Mouse (Mus musculus) lung, postnatal 25 days (tissue): Measurements from ENCODE around the gene Zmynd11.

Source experiments
- DNase-seq: peaks from one replicate; pipeline ENCODE4 v3.0.0; 2022; ENCODE audit warnings: low spot score

Zmynd11 gene

DNA sequence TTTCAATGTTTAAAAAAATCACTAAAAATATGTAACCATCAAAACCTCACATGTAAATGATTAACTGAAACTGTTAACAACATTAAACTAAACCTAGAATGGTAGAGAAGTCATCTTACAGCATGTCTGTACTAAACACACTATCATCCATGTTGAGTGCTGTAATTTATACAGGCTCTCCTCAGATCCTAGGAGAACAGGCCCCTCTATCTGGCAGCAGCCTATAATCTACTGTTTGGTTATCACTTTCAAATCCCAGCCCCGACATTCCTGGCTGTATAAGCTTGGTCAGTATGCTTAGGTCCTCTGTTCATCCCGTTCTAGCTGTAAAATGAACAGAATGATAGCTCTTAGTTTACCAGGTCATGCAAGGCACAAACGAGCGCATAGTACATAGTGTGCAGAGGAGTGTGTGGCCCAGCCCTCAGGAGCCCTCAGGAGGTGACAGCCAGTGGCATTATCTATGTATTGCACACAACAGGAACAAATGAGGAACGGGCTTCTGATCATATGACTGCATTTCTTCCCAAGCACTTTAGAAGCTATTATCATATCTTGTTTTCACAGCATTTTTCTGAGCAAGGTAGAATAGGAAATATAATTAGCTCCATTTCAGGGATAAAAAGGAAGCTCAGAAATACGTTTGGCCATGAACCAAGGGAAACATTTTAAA lies 51.5 kb downstream of the Zmynd11 start:
- no peak for DNase-seq

DNA sequence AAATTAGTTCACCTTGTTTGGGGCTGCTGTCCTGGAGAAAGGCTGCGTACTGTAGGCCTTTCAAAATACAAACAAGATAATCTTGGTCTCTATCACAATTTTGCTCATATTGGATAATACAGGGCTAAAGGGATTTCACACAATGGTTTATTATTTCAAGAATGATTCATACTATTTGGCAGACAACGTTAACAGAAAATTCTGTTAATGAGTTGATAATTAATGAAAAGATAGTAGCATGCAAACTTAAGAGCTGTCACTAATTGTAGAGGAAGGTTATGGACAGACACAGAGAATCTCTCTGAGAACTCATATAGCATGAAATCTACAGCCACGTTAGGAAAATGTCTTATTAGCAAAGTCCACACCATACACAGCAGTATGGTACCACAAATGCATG lies 52.2 kb downstream of the Zmynd11 start:
- no peak for DNase-seq

DNA sequence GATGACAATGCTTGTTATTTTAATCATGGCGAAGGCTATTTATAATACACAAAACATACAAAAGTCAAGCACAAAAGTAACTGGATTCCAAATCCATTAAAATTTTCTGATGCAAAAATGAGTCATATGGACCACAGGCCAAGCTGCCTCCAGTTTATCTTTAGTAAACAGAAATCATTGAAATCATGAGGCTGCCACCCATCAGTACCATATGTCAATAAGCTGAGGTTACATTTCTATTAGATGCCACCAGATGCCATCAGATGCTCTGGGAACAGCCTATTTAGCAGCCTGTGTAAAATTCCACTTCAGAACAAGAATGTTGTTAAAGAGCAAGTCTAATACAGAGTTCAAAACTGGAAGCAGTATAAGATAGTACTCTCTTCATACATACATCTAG lies 52.7 kb downstream of the Zmynd11 start:
- DNase-seq: no peak

DNA sequence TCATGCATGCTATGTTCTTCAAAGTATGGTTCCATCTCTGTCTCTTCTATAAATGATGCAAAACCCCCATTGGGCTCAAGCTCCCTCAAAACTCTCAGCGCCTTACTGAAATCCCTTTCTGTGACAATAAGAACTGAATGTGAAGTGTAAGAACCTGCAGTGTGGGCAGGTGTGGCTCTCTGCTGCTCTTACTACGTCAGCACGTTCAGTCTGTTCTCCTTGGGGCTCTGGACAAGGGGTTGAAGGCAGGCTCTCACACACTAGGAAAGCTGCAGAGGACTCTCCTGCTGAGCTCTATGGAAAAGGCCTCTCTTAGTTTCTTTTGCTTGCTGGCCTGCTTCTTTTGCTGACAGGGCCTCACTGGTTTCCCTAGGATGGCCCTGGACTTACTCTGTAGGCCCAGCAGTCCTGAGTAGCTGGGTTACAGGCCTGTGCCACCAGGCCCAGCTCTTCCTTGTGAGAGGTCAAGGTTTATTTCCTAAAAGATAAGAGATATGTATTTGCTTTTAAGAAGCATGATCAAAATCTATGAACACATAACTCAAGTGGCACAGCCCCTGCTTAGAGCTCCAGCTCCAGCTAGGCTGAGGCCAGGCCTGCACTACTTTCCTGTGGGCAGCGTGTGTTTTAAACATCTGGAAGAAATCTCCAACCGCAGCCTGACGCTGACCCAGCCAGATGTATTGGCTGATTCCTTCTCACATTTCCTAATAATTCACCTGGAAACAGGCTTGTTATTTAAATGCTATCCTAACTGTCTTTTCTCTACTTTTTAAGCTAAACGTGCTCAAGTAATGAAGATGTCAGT lies 56.5 kb downstream of the Zmynd11 start:
- DNase-seq: no peak

DNA sequence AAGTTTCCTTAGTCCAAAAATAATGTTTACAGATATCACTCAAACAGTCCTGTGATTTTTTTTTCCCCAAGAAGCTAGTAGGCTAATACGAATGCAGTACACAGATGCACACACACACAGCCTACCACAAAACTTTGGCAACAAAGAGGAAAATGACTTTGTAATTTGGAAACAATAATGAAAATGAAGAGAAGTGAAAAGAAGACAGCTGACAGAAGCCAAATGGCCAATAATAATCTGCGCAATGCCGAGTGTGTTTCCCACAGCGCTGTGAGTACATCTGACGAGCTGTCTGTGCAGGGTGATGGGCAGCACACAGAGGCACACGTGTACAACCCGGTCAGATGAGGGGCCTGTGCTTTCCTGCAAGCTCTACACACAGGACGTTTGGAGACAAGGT lies 58.4 kb downstream of the Zmynd11 start:
- no peak for DNase-seq

DNA sequence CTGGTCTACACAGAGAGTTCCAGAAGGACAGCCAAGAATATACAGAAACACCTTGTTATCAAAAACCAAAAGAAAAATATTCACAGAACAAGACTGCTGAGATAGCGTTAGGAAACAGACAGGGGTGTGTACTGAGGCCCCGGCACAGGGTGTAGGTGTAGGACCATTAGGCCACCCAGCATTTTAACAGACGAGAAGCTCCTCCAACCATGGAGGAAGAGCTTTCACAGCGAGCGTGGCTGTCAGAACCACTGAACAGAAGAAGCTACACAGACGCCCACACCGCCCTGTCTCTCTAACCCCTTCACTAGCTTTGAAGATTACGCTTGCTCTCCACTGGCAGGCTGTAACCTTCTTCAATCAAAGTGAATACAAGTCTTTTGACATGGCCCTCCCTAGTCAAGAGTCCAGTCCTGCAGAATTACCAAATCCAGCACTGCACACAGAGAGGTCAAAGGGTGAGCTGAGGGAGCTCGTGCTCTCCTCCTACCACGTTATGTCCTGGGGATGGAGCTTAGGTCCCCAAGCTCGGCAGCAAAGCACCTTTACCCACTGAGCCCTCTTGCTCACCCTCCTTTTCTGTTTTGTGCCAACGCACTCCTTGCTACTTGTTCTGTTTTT lies 62.4 kb downstream of the Zmynd11 start:
- DNase-seq: no peak

DNA sequence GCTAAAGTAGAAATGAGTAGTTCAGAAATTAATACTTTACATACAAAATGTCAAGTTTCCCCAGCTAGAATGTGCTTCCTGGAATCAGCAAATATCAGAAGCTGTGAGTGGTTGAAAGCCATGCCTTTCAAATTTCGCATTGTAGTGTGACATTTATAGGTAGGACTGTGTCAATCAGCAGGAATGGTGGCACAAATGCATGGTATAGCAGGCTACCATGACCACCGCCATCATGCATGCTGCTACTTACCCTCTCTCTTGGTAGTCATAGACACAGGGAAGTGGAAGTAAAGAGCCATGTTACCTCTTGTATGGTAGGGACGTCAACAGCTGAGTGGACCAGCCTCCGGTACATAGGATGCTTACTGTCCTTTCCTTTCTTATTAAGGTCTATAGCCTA lies 67.8 kb downstream of the Zmynd11 start:
- DNase-seq: no peak

DNA sequence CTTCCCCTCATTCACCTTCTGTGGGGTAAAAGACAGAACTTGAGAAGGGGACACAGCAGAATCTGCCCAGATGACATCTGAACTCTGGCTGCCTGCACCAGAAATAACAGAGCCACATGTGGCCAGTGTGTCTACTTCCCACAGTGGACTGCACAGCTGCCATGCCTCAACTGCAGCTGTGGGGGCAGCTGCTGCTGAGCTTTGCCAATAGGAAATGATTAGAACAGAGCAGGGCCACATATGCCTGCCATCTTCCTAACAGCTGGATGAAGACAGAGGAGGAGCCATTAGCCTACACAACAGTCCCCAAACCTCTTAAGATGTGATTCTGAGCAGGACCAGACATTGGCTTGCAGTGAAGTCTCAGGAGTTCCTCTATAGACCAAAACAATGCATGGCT lies 69.3 kb downstream of the Zmynd11 start:
- DNase-seq: peak; percentile 47

DNA sequence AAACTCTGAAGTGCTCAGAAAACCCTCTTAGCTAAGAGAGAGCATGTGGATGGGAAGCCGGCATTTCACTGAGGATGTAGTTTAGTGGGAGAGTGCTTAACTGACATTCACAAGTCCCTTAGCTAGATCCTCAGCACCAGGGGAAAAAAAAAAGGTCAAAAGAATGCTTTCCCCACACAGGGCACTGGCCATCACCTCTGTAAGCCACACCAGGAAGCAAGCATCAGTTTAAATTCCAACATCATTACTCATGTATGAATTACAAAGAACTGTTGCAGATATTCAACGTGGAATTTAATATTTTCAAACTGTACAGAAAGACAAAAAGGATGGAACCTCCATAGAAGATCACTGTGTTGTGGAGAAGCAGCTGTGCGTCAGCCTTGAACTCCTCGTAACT lies 69.7 kb downstream of the Zmynd11 start:
- no peak for DNase-seq

DNA sequence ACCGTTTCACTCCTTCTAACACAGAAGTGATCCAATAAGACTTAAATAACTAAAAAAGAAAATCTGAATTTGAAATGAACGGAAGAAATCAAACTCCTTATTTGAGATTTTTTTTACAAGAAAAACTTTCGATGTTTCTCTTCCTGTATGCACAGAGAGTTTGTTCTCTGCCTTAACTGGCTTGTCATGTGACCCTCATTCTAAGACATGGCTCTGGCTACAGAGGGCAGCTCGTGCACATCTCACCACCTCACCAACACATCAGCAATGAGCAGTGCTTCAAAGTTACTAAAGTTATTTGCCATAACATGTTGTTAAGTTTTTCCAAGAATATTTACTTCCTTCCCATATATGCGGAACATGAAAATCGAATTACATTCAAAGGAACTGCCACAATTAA lies 70.5 kb downstream of the Zmynd11 start:
- DNase-seq: no peak

DNA sequence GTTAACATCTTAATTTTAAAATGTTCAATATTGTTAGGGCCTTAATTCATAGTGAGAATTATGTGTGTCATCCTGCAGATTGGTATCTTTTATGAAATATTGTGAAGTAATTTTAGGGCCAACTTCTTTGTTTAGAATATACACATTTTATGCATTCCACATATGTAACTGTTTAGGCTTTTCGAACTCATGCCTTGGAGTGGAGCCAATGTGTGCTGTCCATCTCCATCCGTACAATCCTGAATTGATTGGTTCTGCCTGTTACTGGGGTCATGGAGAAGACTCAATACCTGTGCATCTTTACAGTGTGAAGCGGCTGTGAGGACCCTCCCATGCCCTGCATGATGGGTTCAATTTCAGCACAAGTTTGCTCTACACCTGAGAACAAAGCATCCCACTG lies 72.3 kb downstream of the Zmynd11 start:
- DNase-seq: no peak

DNA sequence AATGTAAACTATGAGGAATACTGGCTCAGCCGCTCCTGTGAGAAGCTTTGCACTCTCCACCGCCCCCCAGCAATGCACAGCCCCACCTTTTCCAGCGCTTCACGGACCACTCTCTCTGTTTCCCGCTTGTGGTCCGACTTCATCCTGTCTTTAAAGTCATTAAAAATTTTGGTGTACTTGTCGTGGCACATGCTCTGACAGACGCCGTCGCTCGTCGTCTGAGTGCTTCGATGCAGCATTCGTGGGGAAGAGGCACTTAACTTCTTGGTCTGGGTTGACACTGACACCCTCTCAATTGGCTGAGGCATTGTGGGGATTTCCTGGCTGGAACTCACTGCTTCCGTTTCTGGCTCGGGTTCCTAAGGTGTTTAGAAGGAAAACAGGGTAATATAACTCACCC lies 75.8 kb downstream of the Zmynd11 start:
- no peak for DNase-seq

DNA sequence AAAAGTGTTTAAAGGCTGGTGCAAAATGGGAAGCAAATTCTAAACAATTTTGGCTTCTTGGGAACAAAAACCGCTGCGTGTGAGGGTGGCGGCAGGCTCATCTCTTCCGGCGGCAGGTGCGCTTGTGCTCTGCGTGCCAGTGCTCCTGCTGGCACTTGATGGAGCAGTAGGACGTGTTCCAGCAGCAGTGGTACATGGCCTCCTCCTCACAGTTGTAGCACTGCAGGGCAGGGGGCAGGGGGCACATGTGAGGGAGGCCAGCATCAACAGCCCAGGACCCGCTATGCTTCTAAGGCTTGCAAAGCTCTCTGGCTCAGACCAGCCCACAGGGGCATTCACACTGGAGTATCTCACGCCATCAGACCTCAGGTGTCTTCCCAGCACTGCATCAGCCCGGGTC lies 78.4 kb downstream of the Zmynd11 start:
- DNase-seq: no peak

DNA sequence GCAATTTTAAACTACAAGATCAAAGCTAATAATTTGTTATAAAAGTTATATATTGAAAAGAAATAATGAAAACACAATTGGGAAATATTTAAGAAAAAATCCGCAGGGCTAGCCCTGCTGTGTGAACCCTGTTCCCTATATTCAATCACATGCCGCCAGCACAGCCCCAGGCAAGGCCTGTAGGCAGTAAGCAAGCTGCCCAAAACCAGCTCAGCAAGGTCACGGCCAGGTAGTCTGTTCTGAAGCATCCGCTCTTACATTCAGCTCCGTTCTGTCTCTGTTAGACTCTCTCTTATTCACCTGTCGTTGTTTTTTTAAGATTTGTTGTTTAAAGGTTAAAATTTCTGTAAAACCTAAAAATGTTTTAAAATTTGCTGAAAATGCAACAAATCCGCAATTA lies 78.9 kb downstream of the Zmynd11 start:
- DNase-seq: no peak

DNA sequence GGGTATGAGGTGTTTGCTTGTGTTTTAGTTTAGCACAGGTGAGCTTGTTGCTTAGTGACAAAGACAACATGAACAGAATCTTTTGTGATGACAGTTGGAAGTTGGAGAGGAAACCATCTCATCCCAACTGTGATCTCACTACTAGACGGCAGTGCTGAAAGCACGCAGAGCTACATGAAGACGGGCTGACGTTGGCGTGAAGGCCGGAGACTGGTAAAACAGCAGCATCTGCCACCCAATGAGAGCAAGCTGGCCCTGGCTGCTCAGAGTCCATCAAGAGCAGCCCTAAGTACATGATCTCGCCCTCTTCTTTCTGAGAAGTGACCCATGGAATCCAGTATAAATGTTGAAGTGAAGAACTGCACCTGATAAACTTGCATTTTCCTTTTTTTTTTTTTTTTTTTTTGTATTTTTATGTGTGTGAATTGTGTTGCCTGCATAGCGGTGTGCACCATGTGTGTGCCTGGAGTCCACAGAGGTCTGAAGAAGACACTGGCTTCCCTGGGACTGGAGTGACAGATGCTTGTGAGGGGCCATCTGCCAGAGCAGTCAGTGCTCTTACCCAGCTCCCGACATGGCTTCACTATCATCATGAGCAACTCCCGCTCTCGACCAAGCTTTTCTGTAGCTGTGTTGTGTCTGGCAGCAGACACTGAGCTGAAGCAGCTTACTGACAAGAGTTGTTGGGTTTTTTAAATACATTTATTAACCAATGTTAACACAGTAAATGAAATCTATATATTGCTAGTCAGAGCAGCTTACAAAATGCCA lies 80.8 kb downstream of the Zmynd11 start:
- no peak for DNase-seq

DNA sequence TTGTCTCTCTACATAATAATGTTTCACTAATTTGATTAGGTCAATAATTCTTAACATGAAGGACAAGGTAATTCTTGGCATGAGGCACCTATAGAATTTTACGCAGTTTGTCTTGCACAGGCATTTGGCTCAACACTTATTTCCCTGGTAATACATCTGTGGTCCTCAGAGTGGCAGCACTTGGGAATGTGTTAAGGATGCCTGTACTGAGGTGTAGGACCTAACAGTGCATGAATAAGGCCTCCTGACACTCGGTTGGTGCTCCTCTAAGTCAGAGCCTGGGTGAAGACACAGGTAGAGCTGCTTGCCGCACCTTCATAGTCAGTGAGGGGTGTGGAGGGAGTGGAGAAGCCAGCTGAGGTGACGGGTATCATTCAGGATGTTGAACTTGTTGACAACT lies 81.8 kb downstream of the Zmynd11 start:
- DNase-seq: no peak

DNA sequence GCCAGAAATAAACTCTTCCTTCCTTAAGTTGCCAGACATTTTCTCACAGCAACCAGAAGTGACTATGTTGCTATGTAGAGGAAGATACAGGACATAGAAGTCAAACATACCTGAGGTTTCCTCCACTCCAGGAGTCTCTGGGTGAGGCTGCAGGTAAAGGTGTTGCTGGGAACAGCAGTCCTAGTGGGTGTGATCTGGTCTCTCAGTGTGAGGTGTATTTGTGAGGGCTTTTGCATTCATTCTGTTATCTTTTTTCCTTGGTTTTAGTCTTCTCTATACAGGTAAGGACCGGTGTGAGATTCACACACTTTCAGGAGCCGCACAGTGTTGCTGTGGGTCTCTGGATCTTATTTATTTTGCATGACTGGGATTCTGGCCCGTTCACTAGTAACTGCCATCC lies 83.6 kb downstream of the Zmynd11 start:
- DNase-seq: no peak

DNA sequence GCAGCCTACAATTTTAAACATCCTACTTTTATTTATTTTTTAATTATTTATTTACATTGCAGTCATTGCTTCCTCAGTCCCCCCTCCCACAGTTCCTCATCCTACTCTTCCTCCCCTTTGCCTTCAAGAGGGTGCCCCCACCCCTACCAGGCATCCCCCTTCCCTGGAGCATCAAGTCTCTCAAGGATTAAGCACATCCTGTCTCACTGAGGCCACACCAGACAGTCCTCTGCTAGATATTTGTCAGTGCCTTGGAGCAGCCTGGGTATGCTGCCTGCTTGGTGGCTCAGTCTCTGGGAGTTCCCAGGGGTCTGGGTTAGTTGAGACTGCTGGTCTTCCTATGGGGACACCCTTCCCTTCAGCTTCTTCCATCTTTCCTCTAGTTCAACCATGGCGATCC lies 91.0 kb downstream of the Zmynd11 start:
- DNase-seq: no peak

DNA sequence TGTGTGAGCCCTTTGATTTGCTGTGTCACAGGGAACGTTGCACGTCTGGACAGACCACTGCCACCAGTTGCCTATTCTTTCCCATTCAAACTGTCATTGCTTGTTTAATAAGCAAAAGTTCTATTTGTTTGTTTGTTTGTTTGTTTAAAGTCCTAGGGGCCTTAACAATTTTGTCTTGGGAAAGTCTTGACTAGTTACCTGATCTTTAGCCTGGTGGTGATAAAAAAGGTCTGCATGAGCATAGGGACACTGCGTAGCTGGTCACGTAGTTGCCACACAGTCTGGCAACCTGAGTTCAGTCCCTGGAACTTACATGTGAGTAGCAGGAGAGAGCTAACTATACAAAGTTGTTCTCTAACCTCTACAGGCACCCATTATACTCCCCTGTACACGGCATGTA lies 95.9 kb downstream of the Zmynd11 start:
- no peak for DNase-seq

DNA sequence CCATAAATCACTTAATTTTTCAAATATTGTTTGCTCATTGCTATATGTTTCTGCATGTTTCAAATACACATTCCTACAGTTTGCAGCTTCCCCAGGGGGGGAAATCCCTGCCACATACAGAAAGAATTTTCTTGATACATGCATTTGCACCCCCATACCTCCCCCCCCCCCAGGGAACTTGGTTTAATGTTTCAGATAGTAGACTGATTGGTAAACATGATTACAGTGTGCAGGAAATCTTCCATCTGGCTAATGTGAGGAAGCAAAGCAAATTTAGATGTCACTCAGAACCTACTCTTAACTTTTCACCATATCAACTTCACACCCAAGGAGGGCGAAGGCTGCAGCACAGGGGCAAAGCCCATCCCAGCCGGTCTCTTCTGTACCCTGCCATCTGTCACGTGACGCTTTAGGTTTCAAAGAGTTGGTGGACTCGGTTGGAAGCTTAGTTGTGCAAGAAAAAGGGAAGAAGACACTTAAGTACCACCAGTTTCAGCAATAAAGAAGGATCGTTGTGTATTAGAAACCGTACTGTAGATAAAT lies 97.1 kb downstream of the Zmynd11 start:
- DNase-seq: no peak

DNA sequence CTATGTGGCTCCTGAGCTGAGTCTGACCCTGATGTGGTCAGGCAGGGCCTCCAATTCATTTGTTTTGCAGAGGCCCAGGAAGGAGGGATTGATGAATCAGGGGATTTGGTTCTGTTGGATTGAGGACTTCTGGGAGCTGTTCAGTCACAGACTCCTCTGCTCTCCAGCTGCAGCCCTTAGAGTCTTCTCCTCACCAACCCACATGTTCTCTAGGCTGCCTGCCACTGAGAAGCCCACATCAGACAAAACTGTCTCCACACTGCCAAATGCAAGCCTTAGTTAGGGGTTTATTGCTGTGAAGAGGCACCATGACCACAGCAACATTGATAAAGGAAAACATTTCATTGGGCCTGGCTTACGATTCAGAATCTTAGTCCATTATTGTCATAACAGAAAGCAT lies 101.5 kb downstream of the Zmynd11 start:
- no peak for DNase-seq

DNA sequence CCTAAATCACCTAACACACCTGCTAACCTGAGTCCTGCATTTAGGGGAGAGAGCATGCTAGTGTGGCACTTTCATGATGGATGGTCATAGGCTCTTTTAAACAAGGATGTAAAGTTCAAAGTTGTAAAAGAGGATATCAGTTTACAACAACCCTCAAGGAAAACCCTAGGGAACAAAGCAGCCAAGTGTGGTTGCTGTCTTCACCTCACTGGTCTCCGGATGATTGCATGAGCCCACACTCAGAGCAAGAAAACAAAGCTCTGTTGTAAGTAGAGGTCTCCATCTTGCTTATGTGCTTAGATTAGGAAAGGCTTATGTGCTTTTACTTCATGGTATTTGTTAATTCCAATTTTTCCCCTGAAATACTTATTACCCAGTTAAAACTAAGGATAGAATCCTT lies 104.4 kb downstream of the Zmynd11 start:
- DNase-seq: no peak
